Mouse (Mus musculus): ENCODE measurements at regions not wholly inside any gene's neighbourhood (a gene's known extent, or its start where the extent isn't known, plus 50 kb on each side); places are given as distances from the start of the nearest gene placed in this dataset.

- DNase-seq, result no peak
Measured at GRCm38 (mm10) chr9:41761050-41761576, 363.0 kb downstream of the Sorl1 start.

GRCm38 (mm10) chr9:41754434-41755002 lies 369.6 kb downstream of the Sorl1 start:
- DNase-seq, result no peak

GRCm38 (mm10) chr9:41745979-41746647 lies 378.0 kb downstream of the Sorl1 start:
- no peak for DNase-seq

GRCm38 (mm10) chr9:41741500-41741899 lies 382.6 kb downstream of the Sorl1 start:
- DNase-seq, result no peak

GRCm38 (mm10) chr9:41740536-41740935 lies 383.6 kb downstream of the Sorl1 start:
- DNase-seq, result no peak

GRCm38 (mm10) chr9:41737671-41738070 lies 386.4 kb downstream of the Sorl1 start:
- no peak for DNase-seq

- no peak for DNase-seq
Measured at GRCm38 (mm10) chr9:41736881-41737280, 387.2 kb downstream of the Sorl1 start.

GRCm38 (mm10) chr9:41736234-41736859 lies 387.8 kb downstream of the Sorl1 start:
- no peak for DNase-seq

GRCm38 (mm10) chr9:41735448-41736233 lies 388.5 kb downstream of the Sorl1 start:
- peak; percentile 46 for DNase-seq

- no peak for DNase-seq
Measured at GRCm38 (mm10) chr9:41734925-41735447, 389.1 kb downstream of the Sorl1 start.

- peak; percentile 17 for DNase-seq
Measured at GRCm38 (mm10) chr9:41721609-41722008, 402.5 kb downstream of the Sorl1 start.

GRCm38 (mm10) chr9:41715231-41715630 lies 408.9 kb downstream of the Sorl1 start:
- DNase-seq, result peak; percentile 25

GRCm38 (mm10) chr9:41705972-41706371 lies 418.1 kb downstream of the Sorl1 start:
- DNase-seq, result no peak

- no peak for DNase-seq
Measured at GRCm38 (mm10) chr9:41705461-41705903, 418.6 kb downstream of the Sorl1 start.

GRCm38 (mm10) chr9:41703091-41703490 lies 421.0 kb downstream of the Sorl1 start:
- no peak for DNase-seq

- no peak for DNase-seq
Measured at GRCm38 (mm10) chr9:41700683-41701082, 423.4 kb downstream of the Sorl1 start.

- no peak for DNase-seq
Measured at GRCm38 (mm10) chr9:41699031-41699430, 425.1 kb downstream of the Sorl1 start.

- DNase-seq, result peak; percentile 5
Measured at GRCm38 (mm10) chr9:41697611-41698467, 426.3 kb downstream of the Sorl1 start.

GRCm38 (mm10) chr9:41697160-41697559 lies 426.9 kb downstream of the Sorl1 start:
- DNase-seq, result no peak

GRCm38 (mm10) chr9:41682911-41683310 lies 441.2 kb downstream of the Sorl1 start:
- DNase-seq, result no peak

- no peak for DNase-seq
Measured at GRCm38 (mm10) chr9:41675656-41676055, 448.4 kb downstream of the Sorl1 start.
